Mouse (Mus musculus) gastrocnemius, adult 8-10 months (tissue): ENCODE results near the gene Inca1. TPM values are rescaled to one million over a fixed set of nuclear protein-coding genes. Genes with fewer than 3 reads are reported as not detected.

Experiments used
- DNase-seq, 2 experiments: peaks; one replicate each; pipeline ENCODE4 v3.0.0; 2022; ENCODE audit warnings: low spot score in 2 of 2
- total RNA-seq, 4 experiments: library from RNA; stranded (reverse); gene quantifications; 2 replicates each; pipeline ENCODE4 v1.2.4; 2022

Inca1 gene
- total RNA-seq, 4 experiments from 2014 or later = 4.1 to 5.6 (median 4.3) TPM

DNA sequence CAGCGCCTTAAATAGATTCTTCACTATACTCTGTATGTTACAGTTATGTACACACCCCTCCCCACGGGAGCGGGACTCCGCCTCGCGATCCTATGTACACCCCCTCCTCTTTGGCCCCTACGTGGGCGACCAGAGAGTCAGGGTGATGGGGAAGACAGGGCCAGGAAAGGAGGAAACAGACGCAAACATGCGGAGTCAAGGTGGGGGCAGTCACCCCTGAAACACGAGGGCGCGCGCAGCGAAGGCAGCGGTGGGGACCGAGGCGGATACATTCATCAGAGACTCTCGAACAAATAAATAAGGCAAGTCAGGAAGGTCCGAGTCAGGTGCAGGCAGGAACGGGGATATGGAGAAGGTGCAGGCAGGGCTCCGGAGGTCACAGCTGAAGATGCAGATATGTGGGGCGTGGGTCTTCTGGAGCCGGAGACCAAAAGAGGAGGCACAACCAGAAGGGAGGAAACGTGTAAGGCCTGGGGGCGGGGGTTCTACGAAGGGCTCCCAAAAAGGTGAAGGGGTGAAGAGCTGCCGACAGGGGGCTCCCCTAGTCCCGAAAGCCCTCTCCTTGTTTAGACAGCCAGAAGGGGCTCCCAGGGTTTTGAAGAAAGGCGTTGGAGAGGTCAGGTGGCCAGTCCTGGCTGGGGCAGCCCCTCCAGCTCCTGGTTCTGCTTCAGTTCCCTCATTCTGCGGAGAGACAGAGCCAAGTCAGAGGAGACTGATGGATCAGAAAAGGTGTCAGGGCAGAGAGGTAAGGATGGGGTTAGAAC lies 30.2 kb downstream of the Inca1 start:
- DNase-seq = peak; percentile 63 to 66

- peak; percentile 97 to 98 for DNase-seq
These were observed 31.0 kb downstream of the Inca1 start, which contains the start of gene Spag7 for GRCm38 (mm10) chr11:70668771-70669505. Gene Spag7, minus strand, starts transcription at chr11:70669416.

DNA sequence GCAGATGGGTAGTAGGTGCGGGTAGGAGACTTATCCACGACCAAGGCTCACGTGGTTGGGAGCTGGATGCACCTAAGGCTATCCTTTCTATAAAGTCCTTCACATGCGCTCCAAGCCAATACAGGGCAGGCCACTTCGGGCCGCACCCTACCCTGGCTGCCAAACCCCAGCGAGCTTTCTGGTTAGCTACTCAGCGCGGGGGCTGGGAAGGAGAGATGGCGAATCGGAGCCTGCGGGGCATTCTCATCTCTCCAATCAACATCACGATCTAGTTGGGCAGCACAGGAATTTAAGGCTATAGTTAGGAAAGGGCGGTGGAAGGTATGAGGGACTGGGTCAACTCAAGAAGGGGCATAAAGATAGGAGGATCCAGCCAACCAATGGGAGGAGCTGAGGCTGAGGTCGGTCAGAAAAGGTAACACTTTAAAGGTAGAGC lies 31.6 kb downstream of the Inca1 start:
- peak; percentile 70 to 79 for DNase-seq

GRCm38 (mm10) chr11:70667271-70668150 lies 32.4 kb downstream of the Inca1 start:
- DNase-seq = no peak

GRCm38 (mm10) chr11:70666687-70667086 lies 33.3 kb downstream of the Inca1 start:
- no peak for DNase-seq

DNA sequence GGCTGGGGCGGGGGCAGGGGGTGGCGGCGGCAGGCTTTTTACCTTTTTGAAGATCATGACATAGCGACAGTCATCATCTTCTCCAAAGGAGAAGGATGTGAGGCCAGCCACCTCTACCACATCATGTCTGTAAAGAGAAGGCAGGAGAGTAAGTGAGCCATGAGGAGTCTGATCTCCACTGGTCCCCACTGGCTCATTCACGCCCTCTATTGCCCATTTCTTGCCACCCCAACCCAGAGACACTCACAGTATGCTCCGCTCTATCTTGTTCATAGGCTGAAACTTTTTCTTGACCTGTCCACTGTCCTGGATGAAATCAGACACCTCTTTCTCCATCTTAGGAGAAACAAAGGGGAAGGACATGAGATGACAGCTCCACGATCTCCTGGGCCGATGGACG lies 35.2 kb downstream of the Inca1 start:
- DNase-seq = no peak

GRCm38 (mm10) chr11:70663957-70664356 lies 36.0 kb downstream of the Inca1 start:
- DNase-seq = peak in 1 of 2 experiments; percentile 67

DNA sequence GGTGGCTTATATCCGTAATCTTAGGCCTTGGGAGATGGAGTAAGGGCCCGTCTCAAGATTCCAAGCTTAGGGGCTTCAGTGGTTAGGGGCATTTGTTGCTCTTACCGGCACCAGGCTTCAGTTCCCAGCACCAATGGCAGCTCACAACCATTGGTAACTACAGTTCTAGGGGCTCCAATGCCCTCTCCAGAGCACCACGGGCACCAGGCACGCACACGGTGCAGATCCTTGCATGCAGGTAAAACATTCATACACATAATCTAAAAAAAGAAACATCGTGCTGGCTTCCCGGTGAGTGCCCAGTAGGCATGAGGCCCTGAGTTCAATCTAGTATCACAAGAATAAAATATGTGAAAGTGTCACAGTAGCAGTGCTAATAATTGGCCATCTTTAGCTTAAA lies 36.9 kb downstream of the Inca1 start:
- no peak for DNase-seq

DNA sequence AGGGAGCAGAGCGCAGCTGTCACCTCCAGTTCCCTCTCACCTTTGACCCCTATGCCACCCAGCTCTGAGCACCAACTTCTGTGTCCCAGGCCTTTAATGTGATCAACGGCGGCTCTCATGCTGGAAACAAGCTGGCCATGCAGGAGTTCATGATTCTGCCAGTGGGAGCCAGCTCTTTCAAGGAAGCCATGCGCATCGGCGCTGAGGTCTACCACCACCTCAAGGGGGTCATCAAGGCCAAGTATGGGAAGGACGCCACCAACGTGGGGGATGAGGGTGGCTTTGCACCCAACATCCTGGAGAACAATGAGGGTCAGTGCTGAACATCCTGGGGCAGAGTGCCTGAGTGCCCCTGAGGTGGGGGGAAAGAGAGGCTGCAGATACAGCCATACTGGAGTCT lies 39.4 kb downstream of the Inca1 start:
- no peak for DNase-seq

DNA sequence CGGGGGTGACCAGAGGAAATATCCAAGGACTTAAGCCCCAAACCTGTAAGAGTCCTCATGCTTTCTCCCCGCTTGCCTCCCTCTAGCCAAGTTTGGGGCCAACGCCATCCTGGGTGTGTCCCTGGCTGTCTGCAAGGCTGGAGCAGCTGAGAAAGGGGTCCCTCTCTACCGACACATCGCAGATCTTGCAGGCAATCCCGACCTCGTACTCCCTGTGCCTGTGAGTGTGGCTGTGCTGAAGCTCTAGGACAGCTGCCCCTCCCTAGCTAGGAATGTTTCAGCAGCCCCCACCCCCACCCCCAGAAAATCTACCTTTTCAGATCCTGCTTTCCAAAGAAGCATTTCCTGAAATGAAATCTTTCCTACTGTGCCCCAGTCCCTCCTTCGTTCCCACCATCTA lies 41.0 kb downstream of the Inca1 start:
- no peak for DNase-seq

DNA sequence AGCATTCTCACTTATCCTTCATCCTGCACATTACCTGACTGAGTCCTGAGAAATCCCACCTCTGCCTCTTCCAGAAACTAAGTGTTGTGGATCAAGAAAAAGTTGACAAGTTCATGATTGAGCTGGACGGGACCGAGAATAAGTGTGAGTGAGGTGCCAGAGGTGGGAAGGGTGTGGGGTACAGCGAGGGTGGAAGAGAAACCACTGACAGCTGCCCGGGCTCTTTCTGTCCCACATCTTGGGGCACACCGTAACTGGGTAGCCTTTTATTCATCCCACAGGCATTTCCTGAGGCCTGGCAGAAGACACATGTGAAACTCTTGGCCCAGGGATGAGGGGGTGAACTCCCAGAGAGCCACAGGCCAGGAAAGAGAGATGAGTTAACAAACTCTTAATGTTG lies 41.4 kb downstream of the Inca1 start:
- no peak for DNase-seq

- no peak for DNase-seq
These were observed 42.0 kb downstream of the Inca1 start for GRCm38 (mm10) chr11:70657991-70658390.

DNA sequence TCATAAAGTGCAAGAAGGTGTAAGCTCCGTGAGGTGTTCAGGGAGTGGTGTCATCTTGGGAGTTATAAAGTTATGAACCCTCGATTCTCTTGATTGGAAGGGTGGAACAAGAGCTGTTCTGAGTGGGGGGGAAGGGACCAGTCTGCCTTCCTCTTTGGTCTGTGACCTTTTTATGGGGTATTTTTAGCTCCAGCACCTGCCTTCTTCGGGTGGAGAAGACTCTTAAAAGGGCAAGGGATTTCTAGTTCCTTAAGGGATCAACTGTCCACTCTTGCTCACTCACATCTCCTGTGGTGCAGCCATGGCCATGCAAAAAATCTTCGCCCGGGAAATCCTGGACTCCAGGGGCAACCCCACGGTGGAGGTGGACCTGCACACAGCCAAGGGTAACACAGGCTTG lies 42.4 kb downstream of the Inca1 start:
- no peak for DNase-seq

GRCm38 (mm10) chr11:70656964-70657363 lies 43.0 kb downstream of the Inca1 start, which contains the start of gene Eno3:
Gene Eno3, plus strand, starts transcription at chr11:70657202.
- DNase-seq = peak in 1 of 2 experiments; percentile 80

DNA sequence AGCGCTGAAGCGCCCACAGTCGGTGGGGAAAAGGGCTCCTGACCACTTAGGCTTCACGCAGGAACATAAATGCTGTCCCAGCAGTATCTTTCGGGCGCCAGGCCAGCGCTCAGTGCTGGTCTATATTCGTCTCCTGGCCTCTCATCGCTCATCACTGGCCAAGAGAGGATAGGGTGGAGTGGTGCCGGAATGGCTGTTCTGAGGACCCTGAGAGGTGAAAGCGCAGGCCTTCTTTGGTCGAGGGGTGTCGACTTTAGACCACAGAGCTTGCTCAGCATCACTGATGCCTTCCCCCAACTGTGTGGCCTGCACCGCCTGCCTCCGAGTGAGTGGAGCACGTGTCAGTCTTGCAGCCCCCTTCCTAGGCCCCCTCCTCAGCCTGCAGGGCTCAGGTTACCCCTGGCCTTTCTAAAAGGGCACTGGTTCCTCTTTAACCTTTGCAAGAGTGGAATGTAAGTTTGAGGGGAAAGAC lies 43.5 kb downstream of the Inca1 start:
- DNase-seq = peak; percentile 88 to 93

- peak; percentile 63 to 64 for DNase-seq
These were observed 44.1 kb downstream of the Inca1 start for GRCm38 (mm10) chr11:70655571-70656455.

DNA sequence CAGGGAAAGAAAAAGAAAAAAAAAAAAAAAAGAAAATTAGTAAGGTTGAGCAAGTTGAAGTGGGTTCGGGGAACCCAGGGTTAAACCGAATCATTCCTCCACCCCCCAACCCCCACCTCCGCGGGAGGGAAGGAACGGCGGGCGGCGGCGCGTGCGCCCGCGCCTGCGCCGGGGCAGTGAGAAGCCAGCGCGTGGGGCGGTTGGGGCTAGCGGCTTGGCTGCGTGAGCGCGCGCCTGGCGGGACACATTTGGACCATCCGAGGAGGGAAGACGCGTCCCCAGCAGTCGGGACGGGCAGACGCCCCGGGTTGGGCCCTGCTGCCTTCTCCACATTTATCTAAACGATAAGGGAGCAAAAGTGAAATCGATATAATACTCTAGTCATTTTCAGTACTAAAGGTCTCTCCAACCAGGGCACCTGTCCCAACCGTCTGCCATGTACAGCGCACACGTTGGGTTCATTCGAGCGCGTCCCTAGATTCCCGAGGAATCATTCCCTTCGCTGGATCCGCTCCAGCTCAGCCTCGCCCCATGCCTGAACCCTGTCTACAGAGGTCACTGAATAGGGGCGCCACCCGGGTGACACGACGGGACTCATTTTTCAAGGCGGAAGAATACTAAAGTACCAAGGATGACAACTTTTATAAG lies 44.9 kb downstream of the Inca1 start:
- DNase-seq = peak; percentile 74 to 80

GRCm38 (mm10) chr11:70654198-70654922 lies 45.6 kb downstream of the Inca1 start, which contains the start of gene Pfn1:
Gene Pfn1, minus strand, starts transcription at chr11:70654644.
- DNase-seq = peak; percentile 43 to 66
